Mouse (Mus musculus): ENCODE data around the gene Hes2. TPM values are rescaled to one million over a fixed set of nuclear protein-coding genes. Genes with fewer than 3 reads are reported as not detected.

Hes2 gene
- total RNA-seq, 2 experiments from 2014 or later = not detected

DNA sequence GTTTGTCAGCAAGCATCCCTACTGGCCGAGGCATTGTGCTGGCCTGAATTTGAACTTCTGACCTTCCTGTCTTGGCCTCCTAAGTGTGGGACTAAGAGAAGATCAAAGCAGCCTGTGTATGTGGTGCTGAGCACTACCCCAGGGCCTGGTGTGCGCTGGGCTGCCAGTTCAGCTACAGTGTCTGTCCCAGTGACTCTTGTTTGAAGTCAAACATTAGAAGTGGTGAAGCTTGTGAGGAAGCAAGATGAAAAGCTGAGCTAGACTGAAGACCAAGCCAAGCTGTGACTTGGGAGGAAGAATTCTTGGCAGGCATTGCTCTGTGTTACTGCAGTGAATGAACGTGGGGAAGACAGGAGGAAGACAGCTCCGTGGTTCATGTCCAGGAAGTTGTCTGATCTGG is 51.0 kb downstream of the Hes2 start:
- ATAC-seq (ENCODE audit: poor library complexity, severe bottlenecking) = no peak

Other genes starting within 250 kb of the Hes2 start
- 18.1 and 18.5 TPM in 2 replicates for gene Dnajc11, start 225.2 kb upstream of the Hes2 start, total RNA-seq (2015)
- 34.7 and 39.4 TPM in 2 replicates for gene Dnajc11, start 225.2 kb upstream of the Hes2 start, total RNA-seq (2017)
- gene Thap3, start 169.9 kb upstream of the Hes2 start, total RNA-seq (2015) = 9.6 and 11.2 TPM in 2 replicates
- 10.3 and 12.9 TPM in 2 replicates for gene Thap3, start 169.9 kb upstream of the Hes2 start, total RNA-seq (2017)
- gene Phf13, start 162.6 kb upstream of the Hes2 start, total RNA-seq (2015) = 3.9 and 5.6 TPM in 2 replicates
- 4.0 and 4.5 TPM in 2 replicates for gene Phf13, start 162.6 kb upstream of the Hes2 start, total RNA-seq (2017)
- 2.6 and 3.8 TPM in 2 replicates for gene Klhl21, start 150.1 kb upstream of the Hes2 start, total RNA-seq (2015)
- gene Klhl21, start 150.1 kb upstream of the Hes2 start, total RNA-seq (2017) = 3.1 and 4.1 TPM in 2 replicates
- gene Zbtb48, start 131.2 kb upstream of the Hes2 start, total RNA-seq (2015) = 6.9 and 8.1 TPM in 2 replicates
- 3.8 and 8.9 TPM in 2 replicates for gene Zbtb48, start 131.2 kb upstream of the Hes2 start, total RNA-seq (2017)
- gene Tas1r1, start 120.3 kb upstream of the Hes2 start, total RNA-seq (2015) = 0.11 and 0.16 TPM in 2 replicates
- not detected in 2 replicates for gene Tas1r1, start 120.3 kb upstream of the Hes2 start, total RNA-seq (2017)
- 10.1 and 11.1 TPM in 2 replicates for gene Nol9, start 119.5 kb upstream of the Hes2 start, total RNA-seq (2015)
- gene Nol9, start 119.5 kb upstream of the Hes2 start, total RNA-seq (2017) = 10.8 and 15.5 TPM in 2 replicates
- gene Plekhg5, start 86.4 kb upstream of the Hes2 start, total RNA-seq (2015) = 1.7 and 2.6 TPM in 2 replicates
- 3.0 and 3.6 TPM in 2 replicates for gene Plekhg5, start 86.4 kb upstream of the Hes2 start, total RNA-seq (2017)
- gene Tnfrsf25, start 42.9 kb upstream of the Hes2 start, total RNA-seq (2015) = 0.13 and 0.25 TPM in 2 replicates
- gene Tnfrsf25, start 42.9 kb upstream of the Hes2 start, total RNA-seq (2017) = 0.18 and 2.8 TPM in 2 replicates
- 1.2 and 1.4 TPM in 2 replicates for gene Espn, start 6.5 kb upstream of the Hes2 start, total RNA-seq (2015)
- gene Espn, start 6.5 kb upstream of the Hes2 start, total RNA-seq (2017) = 0.22 and 0.24 TPM in 2 replicates
- gene Acot7, start 19.3 kb downstream of the Hes2 start, total RNA-seq (2015) = 43.3 and 44.5 TPM in 2 replicates
- gene Acot7, start 19.3 kb downstream of the Hes2 start, total RNA-seq (2017) = 40.1 and 43.3 TPM in 2 replicates
- not detected in 2 replicates for gene Gpr153, start 115.4 kb downstream of the Hes2 start, total RNA-seq (2015)
- gene Gpr153, start 115.4 kb downstream of the Hes2 start, total RNA-seq (2017) = 0.04 and 1.7 TPM in 2 replicates
- gene Hes3, start 132.8 kb downstream of the Hes2 start, total RNA-seq (2015) = not detected in 2 replicates
- not detected in 2 replicates for gene Hes3, start 132.8 kb downstream of the Hes2 start, total RNA-seq (2017)
- 8.7 and 9.3 TPM in 2 replicates for gene Icmt, start 138.4 kb downstream of the Hes2 start, total RNA-seq (2015)
- gene Icmt, start 138.4 kb downstream of the Hes2 start, total RNA-seq (2017) = 9.7 and 11.9 TPM in 2 replicates
- not detected in 2 replicates for gene Rnf207, start 160.1 kb downstream of the Hes2 start, total RNA-seq (2015)
- not detected in 2 replicates for gene Rnf207, start 160.1 kb downstream of the Hes2 start, total RNA-seq (2017)
- 968 and 1,019 TPM in 2 replicates for gene Rpl22, start 166.9 kb downstream of the Hes2 start, total RNA-seq (2015)
- gene Rpl22, start 166.9 kb downstream of the Hes2 start, total RNA-seq (2017) = 2,015 and 2,172 TPM in 2 replicates
- not detected in 2 replicates for gene Chd5, start 179.8 kb downstream of the Hes2 start, total RNA-seq (2015)
- gene Chd5, start 179.8 kb downstream of the Hes2 start, total RNA-seq (2017) = 0.07 and 0.16 TPM in 2 replicates

Data from megakaryocyte, adult 5-6 weeks (primary cell).